Mouse (Mus musculus): ENCODE measurements around the gene Proser2. TPM values are rescaled to one million over a fixed set of nuclear protein-coding genes. Genes with fewer than 3 reads are reported as not detected.
"Not testable (repeated sequence)": the region's sequence is repeated elsewhere in the genome, so short reads cannot be mapped to it uniquely, and the experiment has no call there.

Proser2 gene
- polyA plus RNA-seq, 1 experiment from 2014 or later, result 8.9 TPM

DNA sequence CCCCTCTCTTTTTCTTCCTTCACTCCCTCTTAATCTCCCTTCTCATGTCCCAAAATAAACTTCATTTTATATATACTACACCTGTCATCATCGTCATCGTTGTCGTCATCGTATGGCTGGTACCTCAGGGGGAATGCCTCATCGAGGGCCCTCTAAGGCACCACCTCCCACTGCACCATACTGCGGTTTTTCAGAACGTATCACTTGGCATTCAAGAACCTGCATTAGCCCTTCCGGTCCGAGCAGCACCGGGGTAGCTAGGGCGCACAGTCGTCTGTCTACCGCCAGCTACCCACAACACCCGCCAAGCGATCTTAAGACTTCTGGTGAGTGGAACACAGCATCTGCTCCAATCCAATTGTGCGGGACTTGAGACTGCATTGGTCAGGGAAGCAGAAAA is 40.1 kb downstream of the Proser2 start:
- H3K9ac ChIP-seq (ENCODE audit: low read depth, low read length); ATAC-seq (replicated peaks; ENCODE audit: low FRiP score); H3K4me2 ChIP-seq; H3K9me3 ChIP-seq (ENCODE audit: control insufficient read depth, low read length); H3K36me3 ChIP-seq (ENCODE audit: control insufficient read depth, insufficient read depth, low read length); H3K27me3 ChIP-seq (replicated peaks; ENCODE audit: control insufficient read depth, insufficient read depth, low read length); DNase-seq (ENCODE audit: low spot score); H3K4me1 ChIP-seq (replicated peaks; ENCODE audit: control insufficient read depth, insufficient read depth, low read length); H3K27ac ChIP-seq (ENCODE audit: low read depth, low read length); H3K4me3 ChIP-seq (ENCODE audit: low read depth, low read length): not testable (repeated sequence)
- WGBS, result 68% methylated on average over 16 of the region's 16 CpGs

DNA sequence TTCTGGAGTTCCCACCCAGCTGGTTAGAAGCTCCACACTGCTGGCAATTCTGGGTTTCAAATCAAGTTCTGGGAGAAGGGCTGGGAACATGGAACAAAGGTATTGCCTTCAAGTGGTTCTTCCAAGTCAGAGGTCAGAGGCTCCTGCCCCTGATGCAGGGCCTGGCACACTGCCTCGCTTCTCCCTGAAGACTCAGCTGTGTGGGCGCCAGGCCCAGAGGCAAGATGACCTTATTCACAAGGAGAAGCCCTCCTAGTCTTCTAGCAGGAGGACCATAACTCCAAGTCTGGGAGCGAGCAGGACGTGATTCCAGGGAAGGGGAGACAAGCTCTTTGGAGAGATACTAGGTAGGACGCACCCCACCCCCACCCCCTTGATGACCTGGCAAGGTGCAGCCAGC is 42.9 kb downstream of the Proser2 start:
- H3K27ac ChIP-seq (ENCODE audit: low read depth, low read length), result no peak overlapping the region
- no peak overlapping the region for H3K4me3 ChIP-seq (ENCODE audit: low read depth, low read length)
- no peaks in the 10 kb centered on the region for H3K27me3 ChIP-seq (replicated peaks; ENCODE audit: control insufficient read depth, insufficient read depth, low read length)
- ATAC-seq (replicated peaks; ENCODE audit: low FRiP score), result no peak
- H3K4me1 ChIP-seq (replicated peaks; ENCODE audit: control insufficient read depth, insufficient read depth, low read length), result no peaks in the 10 kb centered on the region
- H3K36me3 ChIP-seq (ENCODE audit: control insufficient read depth, insufficient read depth, low read length), result no peaks in the 10 kb centered on the region
- no peak for DNase-seq (ENCODE audit: low spot score)
- no peak overlapping the region for H3K9ac ChIP-seq (ENCODE audit: low read depth, low read length)
- no peaks in the 10 kb centered on the region for H3K9me3 ChIP-seq (ENCODE audit: control insufficient read depth, low read length)
- WGBS, result 87% methylated on average over 5 of the region's 5 CpGs
- H3K4me2 ChIP-seq, result no peak overlapping the region

DNA sequence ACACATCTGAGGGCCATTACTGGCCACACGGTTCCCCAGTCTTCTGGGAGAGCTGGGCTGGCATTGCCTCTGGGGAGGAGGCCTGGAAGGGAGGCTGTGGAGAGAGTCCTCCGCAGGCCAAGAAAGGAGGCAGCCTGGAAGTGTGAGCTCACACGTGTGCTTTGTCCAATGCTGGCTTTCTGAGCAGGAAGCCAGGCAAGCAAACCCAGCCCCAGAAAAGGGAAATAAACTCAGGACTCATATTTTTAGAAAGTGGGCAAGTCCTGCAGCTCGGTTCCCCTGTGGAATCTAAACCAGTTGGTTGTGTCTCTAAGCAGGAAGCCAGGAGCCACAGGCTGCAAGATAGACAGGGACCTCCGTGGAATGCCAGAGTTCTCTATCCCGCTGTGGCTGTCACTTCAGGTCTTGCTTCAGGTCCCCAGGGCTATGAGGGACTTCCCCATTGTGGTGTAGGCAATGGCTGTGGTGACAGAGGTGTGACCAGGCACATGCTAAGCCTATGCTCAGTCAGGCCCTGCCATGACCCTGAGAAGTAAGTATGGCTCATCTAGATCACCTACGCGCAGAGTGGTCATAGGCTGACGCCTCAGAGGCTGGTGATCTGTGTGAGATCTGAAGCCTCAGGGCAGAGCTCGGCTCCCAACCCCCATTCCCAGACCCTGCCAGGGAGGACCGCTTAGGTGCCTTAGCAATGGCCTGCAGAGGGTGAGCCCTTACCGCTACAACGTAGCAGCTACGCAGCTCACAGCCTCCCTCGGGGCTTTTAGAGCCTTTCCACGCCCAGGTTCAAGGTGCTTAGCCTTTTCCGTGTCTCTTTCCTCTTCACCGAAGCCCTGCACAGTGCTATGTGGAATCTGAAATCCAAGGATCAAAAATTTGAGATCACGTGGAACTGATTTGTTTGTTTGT is 44.1 kb downstream of the Proser2 start:
- ATAC-seq (replicated peaks; ENCODE audit: low FRiP score) (0 out of 2 replicates have a peak, but pooled peaks have one; percentile 20), DNase-seq (ENCODE audit: low spot score) (no peak)
- no peaks in the 10 kb centered on the region for H3K36me3 ChIP-seq (ENCODE audit: control insufficient read depth, insufficient read depth, low read length)
- no peak overlapping the region for H3K4me2 ChIP-seq
- no peaks in the 10 kb centered on the region for H3K9me3 ChIP-seq (ENCODE audit: control insufficient read depth, low read length)
- H3K9ac ChIP-seq (ENCODE audit: low read depth, low read length), result no peak overlapping the region
- 63% methylated on average over 19 of the region's 19 CpGs for WGBS
- H3K27ac ChIP-seq (ENCODE audit: low read depth, low read length), result no peak overlapping the region
- H3K27me3 ChIP-seq (replicated peaks; ENCODE audit: control insufficient read depth, insufficient read depth, low read length), result no peaks in the 10 kb centered on the region
- H3K4me1 ChIP-seq (replicated peaks; ENCODE audit: control insufficient read depth, insufficient read depth, low read length), result no peaks in the 10 kb centered on the region
- H3K4me3 ChIP-seq (ENCODE audit: low read depth, low read length), result no peak overlapping the region

DNA sequence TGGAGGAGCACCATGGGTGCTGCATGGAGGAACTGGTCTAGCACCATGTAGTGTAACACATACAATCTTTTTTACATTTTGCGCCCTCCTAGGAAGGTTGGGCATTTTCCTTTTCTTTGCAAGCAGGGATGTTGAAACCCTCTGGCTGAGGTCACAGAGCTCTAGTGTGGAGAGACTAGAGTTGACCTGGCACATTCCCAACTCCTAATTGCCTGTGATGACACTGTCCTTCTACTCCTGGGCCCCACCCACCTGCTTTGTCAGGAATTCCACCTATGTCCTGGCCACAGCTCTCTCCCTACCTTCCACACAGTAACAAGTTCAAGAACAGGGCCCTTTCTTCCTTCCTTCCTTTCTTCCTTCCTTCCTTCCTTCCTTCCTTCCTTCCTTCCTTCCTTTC is 46.3 kb downstream of the Proser2 start:
- Histone ChIP-seq H3K9me3 (ENCODE audit: control insufficient read depth, low read length) (no peaks in the 10 kb centered on the region), H3K4me3 (ENCODE audit: low read depth, low read length) (no peak overlapping the region), H3K4me2 (no peak overlapping the region), H3K27me3 (replicated peaks; ENCODE audit: control insufficient read depth, insufficient read depth, low read length) (no peaks in the 10 kb centered on the region), H3K36me3 (ENCODE audit: control insufficient read depth, insufficient read depth, low read length) (no peaks in the 10 kb centered on the region), H3K4me1 (replicated peaks; ENCODE audit: control insufficient read depth, insufficient read depth, low read length) (no peaks in the 10 kb centered on the region), H3K27ac (ENCODE audit: low read depth, low read length) (no peak overlapping the region), H3K9ac (ENCODE audit: low read depth, low read length) (no peak overlapping the region)
- ATAC-seq (replicated peaks; ENCODE audit: low FRiP score) (no peak), DNase-seq (ENCODE audit: low spot score) (no peak)
- WGBS, result 89% methylated on average over 1 of the region's 1 CpGs

DNA sequence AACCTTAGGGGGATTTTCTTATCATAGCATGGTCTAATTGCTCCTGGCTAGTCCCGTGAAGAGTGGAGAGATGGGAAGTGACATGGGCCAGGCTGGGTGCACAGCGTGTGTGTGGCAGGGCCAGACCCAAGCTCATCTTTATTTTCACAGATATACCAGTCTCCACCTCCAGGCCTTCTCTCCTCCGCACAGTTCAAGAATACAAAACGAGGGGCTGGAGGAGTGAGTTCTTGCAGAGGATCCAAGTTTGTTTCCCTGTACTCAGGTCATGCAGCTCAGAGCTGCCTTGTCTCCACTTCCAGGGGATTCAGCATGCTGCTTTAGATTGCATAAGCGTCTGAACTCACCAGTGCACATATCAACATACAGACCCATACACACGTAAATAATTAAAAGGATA is 47.4 kb downstream of the Proser2 start:
- H3K36me3 ChIP-seq (ENCODE audit: control insufficient read depth, insufficient read depth, low read length), result no peaks in the 10 kb centered on the region
- H3K9me3 ChIP-seq (ENCODE audit: control insufficient read depth, low read length), result no peaks in the 10 kb centered on the region
- H3K9ac ChIP-seq (ENCODE audit: low read depth, low read length), result no peak overlapping the region
- DNase-seq (ENCODE audit: low spot score), result no peak
- H3K4me3 ChIP-seq (ENCODE audit: low read depth, low read length), result no peak overlapping the region
- no peaks in the 10 kb centered on the region for H3K4me1 ChIP-seq (replicated peaks; ENCODE audit: control insufficient read depth, insufficient read depth, low read length)
- no peak overlapping the region for H3K27ac ChIP-seq (ENCODE audit: low read depth, low read length)
- ATAC-seq (replicated peaks; ENCODE audit: low FRiP score), result no peak
- no peaks in the 10 kb centered on the region for H3K27me3 ChIP-seq (replicated peaks; ENCODE audit: control insufficient read depth, insufficient read depth, low read length)
- H3K4me2 ChIP-seq, result no peak overlapping the region
- 71% methylated on average over 6 of the region's 6 CpGs for WGBS

DNA sequence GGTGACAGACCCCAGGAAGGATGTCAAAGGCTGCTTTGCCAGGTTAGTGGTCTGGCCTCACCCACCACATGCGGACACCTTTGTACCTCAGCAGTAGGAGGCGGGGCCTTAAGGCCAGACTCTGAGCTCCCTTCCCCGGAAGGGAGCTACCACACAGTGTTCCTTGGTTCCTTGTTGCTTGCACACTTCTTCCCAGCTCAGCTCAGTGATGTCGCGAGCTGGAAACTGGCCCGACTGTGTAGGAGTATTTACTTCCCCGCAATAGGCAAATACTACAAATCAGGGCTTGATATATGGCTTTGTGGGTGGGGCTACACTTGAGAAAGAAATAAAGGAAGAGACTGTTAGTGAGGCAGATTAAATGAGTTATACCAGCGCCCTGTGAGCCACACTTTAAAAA is 48.9 kb downstream of the Proser2 start:
- no peaks in the 10 kb centered on the region for H3K9me3 ChIP-seq (ENCODE audit: control insufficient read depth, low read length)
- DNase-seq (ENCODE audit: low spot score) (no peak), ATAC-seq (replicated peaks; ENCODE audit: low FRiP score) (no peak)
- H3K4me3 ChIP-seq (ENCODE audit: low read depth, low read length), result no peak overlapping the region
- H3K4me2 ChIP-seq, result no peak overlapping the region
- no peaks in the 10 kb centered on the region for H3K36me3 ChIP-seq (ENCODE audit: control insufficient read depth, insufficient read depth, low read length)
- no peak overlapping the region for H3K27ac ChIP-seq (ENCODE audit: low read depth, low read length)
- H3K9ac ChIP-seq (ENCODE audit: low read depth, low read length), result no peak overlapping the region
- no peaks in the 10 kb centered on the region for H3K27me3 ChIP-seq (replicated peaks; ENCODE audit: control insufficient read depth, insufficient read depth, low read length)
- no peaks in the 10 kb centered on the region for H3K4me1 ChIP-seq (replicated peaks; ENCODE audit: control insufficient read depth, insufficient read depth, low read length)
- WGBS, result 64% methylated on average over 8 of the region's 8 CpGs

DNA sequence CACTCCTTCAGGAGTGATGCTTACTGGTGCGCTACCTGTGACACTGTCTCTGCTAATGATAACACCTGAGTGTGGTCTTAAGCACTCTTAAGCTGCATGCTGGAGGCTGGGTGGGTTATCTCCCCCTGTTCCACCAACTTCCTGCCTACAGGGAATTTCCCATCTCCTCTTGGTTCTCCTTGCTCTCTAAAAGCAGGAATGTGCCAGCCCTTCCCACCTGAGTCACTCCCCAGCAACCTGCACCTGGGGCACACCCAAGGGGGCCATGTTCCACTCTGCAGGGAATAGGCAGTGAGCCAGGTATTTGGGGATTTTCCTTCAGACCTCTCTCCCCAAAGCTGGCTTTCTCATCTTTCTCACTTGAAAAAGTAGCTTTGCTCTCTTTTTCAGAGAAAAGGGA is 50.0 kb downstream of the Proser2 start:
- Histone ChIP-seq H3K4me1 (replicated peaks; ENCODE audit: control insufficient read depth, insufficient read depth, low read length) (no peaks in the 10 kb centered on the region), H3K27me3 (replicated peaks; ENCODE audit: control insufficient read depth, insufficient read depth, low read length) (no peaks in the 10 kb centered on the region), H3K9ac (ENCODE audit: low read depth, low read length) (no peak overlapping the region), H3K4me2 (no peak overlapping the region), H3K4me3 (ENCODE audit: low read depth, low read length) (no peak overlapping the region), H3K36me3 (ENCODE audit: control insufficient read depth, insufficient read depth, low read length) (no peaks in the 10 kb centered on the region), H3K27ac (ENCODE audit: low read depth, low read length) (no peak overlapping the region), H3K9me3 (ENCODE audit: control insufficient read depth, low read length) (no peaks in the 10 kb centered on the region)
- WGBS, result 79% methylated on average over 1 of the region's 1 CpGs
- DNase-seq (ENCODE audit: low spot score) (no peak), ATAC-seq (replicated peaks; ENCODE audit: low FRiP score) (no peak)

DNA sequence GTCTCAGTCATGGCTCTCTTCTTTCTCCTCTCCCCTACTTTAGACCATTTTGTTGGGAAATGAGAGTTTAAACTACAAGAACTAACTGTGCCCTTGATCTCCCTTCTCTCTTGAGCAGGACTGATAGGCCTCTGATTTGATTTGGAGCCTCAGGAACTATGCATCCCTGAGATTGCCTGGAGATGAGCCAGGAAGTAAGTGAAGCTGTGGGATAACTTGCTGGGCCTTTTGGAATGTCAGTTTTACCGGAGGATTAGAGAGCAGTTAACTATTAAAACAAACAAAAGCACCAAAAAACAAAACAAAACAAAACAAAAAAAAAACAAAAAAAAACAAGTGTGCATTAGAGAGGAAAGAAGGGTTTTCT is 54.5 kb downstream of the Proser2 start:
- WGBS, result 29% methylated on average over 1 of the region's 1 CpGs
- DNase-seq (ENCODE audit: low spot score) (no peak), ATAC-seq (replicated peaks; ENCODE audit: low FRiP score) (no peak)
- Histone ChIP-seq H3K27ac (ENCODE audit: low read depth, low read length) (no peak overlapping the region), H3K4me3 (ENCODE audit: low read depth, low read length) (no peak overlapping the region), H3K36me3 (ENCODE audit: control insufficient read depth, insufficient read depth, low read length) (no peaks in the 10 kb centered on the region), H3K4me2 (no peak overlapping the region), H3K4me1 (replicated peaks; ENCODE audit: control insufficient read depth, insufficient read depth, low read length) (peaks cover 10% of the 10 kb centered on the region), H3K27me3 (replicated peaks; ENCODE audit: control insufficient read depth, insufficient read depth, low read length) (no peaks in the 10 kb centered on the region; the same call in 1 of the 2 replicates), H3K9me3 (ENCODE audit: control insufficient read depth, low read length) (no peaks in the 10 kb centered on the region), H3K9ac (ENCODE audit: low read depth, low read length) (no peak overlapping the region)

DNA sequence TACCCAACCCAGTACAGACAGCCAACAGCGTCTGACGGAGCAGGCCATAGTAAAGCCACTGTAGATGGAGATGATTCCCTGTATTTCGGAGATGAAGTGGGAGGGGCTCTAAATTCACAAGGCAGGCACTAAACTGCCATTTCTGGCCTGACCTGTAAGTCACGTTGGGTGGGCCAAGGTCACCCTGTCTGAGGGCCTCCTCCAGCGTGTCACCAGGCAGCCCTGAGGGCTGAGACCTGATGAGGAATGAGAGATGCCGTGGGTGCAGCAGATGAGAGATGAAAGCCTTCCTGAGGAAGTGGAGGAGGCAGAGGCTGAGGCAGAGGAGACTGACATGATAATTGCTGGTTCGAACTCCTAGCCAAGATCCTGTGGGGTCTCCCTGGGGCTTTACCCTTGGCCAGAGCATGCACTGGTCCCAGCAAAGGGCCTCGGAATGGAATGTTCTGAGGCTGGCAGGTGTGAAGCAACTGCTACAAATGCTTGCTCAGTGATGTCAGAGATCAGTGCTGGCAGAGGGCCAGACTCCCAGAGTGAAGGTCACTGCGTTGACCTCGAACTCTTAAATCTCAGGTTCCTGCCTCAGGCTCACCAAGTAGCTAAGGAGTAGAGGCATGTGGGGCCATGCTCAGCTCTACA is 55.0 kb downstream of the Proser2 start:
- Histone ChIP-seq H3K9me3 (ENCODE audit: control insufficient read depth, low read length) (no peaks in the 10 kb centered on the region), H3K9ac (ENCODE audit: low read depth, low read length) (no peak overlapping the region), H3K27ac (ENCODE audit: low read depth, low read length) (no peak overlapping the region), H3K27me3 (replicated peaks; ENCODE audit: control insufficient read depth, insufficient read depth, low read length) (no peaks in the 10 kb centered on the region; the same call in 1 of the 2 replicates), H3K4me2 (no peak overlapping the region), H3K36me3 (ENCODE audit: control insufficient read depth, insufficient read depth, low read length) (no peaks in the 10 kb centered on the region), H3K4me3 (ENCODE audit: low read depth, low read length) (no peak overlapping the region), H3K4me1 (replicated peaks; ENCODE audit: control insufficient read depth, insufficient read depth, low read length) (peaks cover 10% of the 10 kb centered on the region)
- WGBS, result 57% methylated on average over 10 of the region's 10 CpGs
- ATAC-seq (replicated peaks; ENCODE audit: low FRiP score), result no peak
- no peak for DNase-seq (ENCODE audit: low spot score)

Measured in liver, embryonic 11.5 days (tissue).